Mouse (Mus musculus) hindbrain, embryonic 16.5 days (tissue): ENCODE data around the gene Kif17. TPM values are rescaled to one million over a fixed set of nuclear protein-coding genes. Genes with fewer than 3 reads are reported as not detected.
A peak's percentile ranks its signal among the peaks of the same experiment; 100 is the strongest.
"Not testable (repeated sequence)": the region's sequence is repeated elsewhere in the genome, so short reads cannot be mapped to it uniquely, and the experiment has no call there.

Experiments
- ATAC-seq: fragments of 200-750 bp; cut with Nextera tagmentation; 2 replicates; pipeline ENCODE4 v1.8.0; 2017; ENCODE audit warnings: moderate TSS enrichment, moderate library complexity
- H3K27ac ChIP-seq: fragments of 300-500 bp; sonication (generic); 2 replicates; pipeline ENCODE4 v1.5.1; 2014; ENCODE audit warnings: low read depth, mild to moderate bottlenecking, control low read depth, low read length, moderate library complexity
- H3K27me3 ChIP-seq: fragments of 300-500 bp; sonication (generic); replicated peaks from 2 replicates; pipeline ENCODE4 v1.6.1; 2014; ENCODE audit warnings: low read length; ENCODE audit not compliant: control insufficient read depth, insufficient read depth
- H3K36me3 ChIP-seq: fragments of 300-500 bp; sonication (generic); 2 replicates; pipeline ENCODE4 v1.6.1; 2014; ENCODE audit warnings: mild to moderate bottlenecking, low read length, moderate library complexity, mixed read lengths; ENCODE audit not compliant: control insufficient read depth, insufficient read depth
- H3K4me1 ChIP-seq: fragments of 300-500 bp; sonication (generic); 2 replicates; pipeline ENCODE4 v1.6.1; 2014; ENCODE audit warnings: low read depth, low read length; ENCODE audit not compliant: control insufficient read depth, insufficient read depth
- H3K4me2 ChIP-seq: fragments of 300-500 bp; sonication (generic); 2 replicates; pipeline ENCODE4 v1.6.1; 2014; ENCODE audit warnings: mild to moderate bottlenecking, low read length, control low read depth, moderate library complexity
- H3K4me3 ChIP-seq: fragments of 300-500 bp; sonication (generic); 2 replicates; pipeline ENCODE4 v1.5.1; 2014; ENCODE audit warnings: mild to moderate bottlenecking, low read length, control low read depth, moderate library complexity
- H3K9ac ChIP-seq: fragments of 300-500 bp; sonication (generic); 2 replicates; pipeline ENCODE4 v1.6.1; 2014; ENCODE audit warnings: low read depth, mild to moderate bottlenecking, control low read depth, low read length, moderate library complexity
- H3K9me3 ChIP-seq: fragments of 300-500 bp; sonication (generic); 2 replicates; pipeline ENCODE4 v1.6.1; 2014; ENCODE audit warnings: mild to moderate bottlenecking, low read length, moderate library complexity; ENCODE audit not compliant: control insufficient read depth
- WGBS: fragments of 180-500 bp; shearing (Covaris S2); extraction: QIAGEN DNeasy Blood & Tissue Kit; methylation state at CpG from one replicate; pipeline ENCODE4 v1.1.7; 2014; 5-methylcytosine and 5-hydroxymethylcytosine counted together
- polyA plus RNA-seq: library from polyadenylated mRNA; unstranded; fragments of >200 nt; fragmentation: Nextera tagmentation; extraction: Ambion mirVana; gene quantifications from 2 replicates; pipeline ENCODE4 v1.2.1, GENCODE M21; 2015

Gene Kif17
- polyA plus RNA-seq, 1 experiment from 2014 or later = 4.2 TPM

DNA sequence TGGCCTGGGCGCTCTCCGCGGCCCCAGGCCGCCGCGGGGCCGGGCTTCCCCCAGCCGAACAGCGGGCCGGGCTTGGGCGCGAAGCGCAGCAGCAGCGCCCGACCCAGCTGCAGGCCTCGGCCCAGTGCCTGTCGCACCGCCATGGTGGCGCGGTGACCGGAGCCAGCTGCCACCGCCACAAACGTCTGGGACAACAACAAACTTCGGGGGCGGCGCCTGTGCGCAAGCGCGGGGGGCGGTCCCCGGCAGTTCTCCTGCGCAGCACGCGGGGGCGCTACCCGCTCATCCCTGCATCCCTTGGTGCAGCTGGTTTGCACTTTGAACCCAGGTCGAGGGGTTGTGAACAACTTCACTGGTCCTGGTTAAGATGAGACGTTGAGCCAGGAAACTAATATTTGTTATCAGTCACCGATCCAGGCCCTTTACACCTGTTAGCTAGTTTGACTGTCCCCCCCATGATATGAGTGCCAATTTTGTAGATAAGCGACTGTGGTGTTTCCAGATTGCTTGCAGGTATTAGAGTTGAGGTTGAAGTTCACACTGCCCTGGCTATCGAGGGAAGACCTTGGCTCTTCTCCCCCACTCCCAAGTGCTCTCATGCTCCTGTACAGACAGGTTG is 76.0 kb downstream of the Kif17 start, which contains the start of gene Pink1:
Gene Pink1, minus strand, starts transcription at position 231 of the 619 bp plus-strand sequence.
- H3K4me2 ChIP-seq = peak within 1 kb of the TSS; percentile 69
- 5% methylated on average over 37 of the region's 41 CpGs for WGBS
- peak; percentile 71 for ATAC-seq
- H3K4me3 ChIP-seq = peak within 1 kb of the TSS; percentile 84
- peak within 1 kb of the TSS; percentile 93 for H3K27ac ChIP-seq
- H3K36me3 ChIP-seq = no peaks in the 10 kb centered on the region
- peaks cover 19% of the 10 kb centered on the region for H3K4me1 ChIP-seq
- no peaks in the 10 kb centered on the region for H3K27me3 ChIP-seq
- peak within 1 kb of the TSS; percentile 81 for H3K9ac ChIP-seq
- H3K9me3 ChIP-seq = no peaks in the 10 kb centered on the region

GRCm38 (mm10) chr4:138327155-138327554 is 76.9 kb downstream of the Kif17 start:
- H3K9me3 ChIP-seq, H3K27ac ChIP-seq, H3K36me3 ChIP-seq, H3K4me3 ChIP-seq, ATAC-seq, H3K4me2 ChIP-seq, H3K9ac ChIP-seq, H3K27me3 ChIP-seq: not testable (repeated sequence)
- peaks cover 19% of the 10 kb centered on the region for H3K4me1 ChIP-seq
- 60% methylated on average over 7 of the region's 12 CpGs for WGBS

GRCm38 (mm10) chr4:138327891-138328470 is 77.7 kb downstream of the Kif17 start:
- H3K36me3 ChIP-seq = no peaks in the 10 kb centered on the region
- no peaks in the 10 kb centered on the region for H3K9me3 ChIP-seq
- peak overlapping the region; percentile 17; the same call in 1 of the 2 replicates for H3K4me3 ChIP-seq
- H3K4me1 ChIP-seq = peaks cover 18% of the 10 kb centered on the region
- no peaks in the 10 kb centered on the region for H3K27me3 ChIP-seq
- 65% methylated on average over 7 of the region's 7 CpGs for WGBS
- H3K4me2 ChIP-seq = peak overlapping the region; percentile 44
- H3K27ac ChIP-seq = no peak overlapping the region
- ATAC-seq = no peak
- no peak overlapping the region for H3K9ac ChIP-seq

DNA sequence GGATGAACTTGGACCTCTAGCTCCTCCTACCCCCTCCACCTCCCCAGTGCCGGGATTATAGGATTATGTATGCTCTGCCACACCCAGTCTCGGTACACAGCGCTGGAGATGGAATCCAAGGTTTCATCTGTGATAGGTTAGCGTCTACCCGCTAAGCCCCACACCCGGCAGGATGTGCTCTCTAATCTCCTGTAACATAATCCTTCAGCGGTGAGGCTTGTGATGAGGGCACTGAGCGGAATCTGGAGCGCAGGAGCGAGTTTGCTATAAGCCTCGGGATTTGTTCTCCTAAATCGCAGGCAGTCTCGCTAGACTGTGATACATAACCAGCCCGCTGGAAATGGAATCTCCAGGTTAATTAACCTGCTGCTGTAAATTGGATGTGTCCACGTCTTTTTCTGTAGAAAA is 80.0 kb downstream of the Kif17 start:
- Histone ChIP-seq H3K4me2 (0 out of 2 replicates have a peak overlapping the region, but pooled peaks have one; percentile 10), H3K4me1 (peaks cover 1% of the 10 kb centered on the region), H3K9ac (no peak overlapping the region), H3K27ac (no peak overlapping the region), H3K36me3 (no peaks in the 10 kb centered on the region), H3K9me3 (no peaks in the 10 kb centered on the region), H3K27me3 (no peaks in the 10 kb centered on the region), H3K4me3 (no peak overlapping the region)
- ATAC-seq = no peak
- 31% methylated on average over 15 of the region's 15 CpGs for WGBS

DNA sequence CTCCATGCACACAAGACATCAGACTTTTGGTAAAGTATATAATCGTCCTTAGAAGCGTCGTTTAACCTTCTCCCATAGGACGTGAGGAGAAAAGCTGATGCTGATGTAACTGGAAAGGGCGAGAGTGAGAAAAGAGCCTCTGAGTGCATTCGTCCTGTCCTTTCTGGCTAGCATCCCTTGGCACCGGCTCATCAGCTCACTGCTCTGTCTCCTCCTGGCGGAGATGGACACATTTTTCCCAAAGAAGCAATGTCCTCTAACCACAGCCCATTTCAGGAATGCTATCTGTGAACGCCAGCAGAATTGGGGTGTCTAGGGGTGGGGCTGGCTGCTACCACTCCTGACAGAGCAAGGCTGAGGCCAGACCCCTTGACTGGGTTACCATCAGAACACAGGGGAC is 81.4 kb downstream of the Kif17 start:
- Histone ChIP-seq H3K27me3 (no peaks in the 10 kb centered on the region), H3K9me3 (no peaks in the 10 kb centered on the region), H3K4me2 (no peak overlapping the region), H3K36me3 (no peaks in the 10 kb centered on the region), H3K9ac (no peak overlapping the region), H3K27ac (no peak overlapping the region), H3K4me3 (no peak overlapping the region), H3K4me1 (no peaks in the 10 kb centered on the region)
- ATAC-seq = no peak
- 76% methylated on average over 9 of the region's 9 CpGs for WGBS

DNA sequence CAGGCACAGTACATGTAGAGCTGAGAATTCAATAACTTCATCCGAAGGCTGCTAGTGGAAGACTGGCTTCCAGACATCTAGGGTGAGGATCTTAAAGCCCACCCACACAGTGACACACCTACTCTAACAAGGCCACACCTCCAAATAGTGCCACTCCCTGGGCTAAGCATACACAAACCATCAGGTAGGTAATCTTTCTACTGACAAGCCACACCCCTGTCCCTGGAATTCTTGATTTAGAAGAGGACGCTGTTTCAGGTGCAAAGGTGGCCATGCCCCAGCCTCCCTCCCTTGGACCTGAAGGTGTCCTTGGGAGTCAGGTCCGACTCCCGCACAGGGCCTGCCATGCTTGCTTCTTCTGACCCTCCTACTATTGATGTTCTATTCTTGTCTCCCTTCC is 82.9 kb downstream of the Kif17 start:
- Histone ChIP-seq H3K4me2 (no peak overlapping the region), H3K27ac (no peak overlapping the region), H3K36me3 (no peaks in the 10 kb centered on the region), H3K4me3 (no peak overlapping the region), H3K9ac (no peak overlapping the region), H3K9me3 (no peaks in the 10 kb centered on the region), H3K4me1 (no peaks in the 10 kb centered on the region), H3K27me3 (no peaks in the 10 kb centered on the region)
- WGBS = 87% methylated on average over 4 of the region's 4 CpGs
- ATAC-seq = no peak

GRCm38 (mm10) chr4:138335036-138335435 is 84.8 kb downstream of the Kif17 start:
- H3K9me3 ChIP-seq = no peaks in the 10 kb centered on the region
- ATAC-seq = no peak
- H3K36me3 ChIP-seq = no peaks in the 10 kb centered on the region
- H3K27me3 ChIP-seq = no peaks in the 10 kb centered on the region
- 75% methylated on average over 12 of the region's 12 CpGs for WGBS
- no peaks in the 10 kb centered on the region for H3K4me1 ChIP-seq
- H3K9ac ChIP-seq = no peak overlapping the region
- no peak overlapping the region for H3K27ac ChIP-seq
- H3K4me3 ChIP-seq = no peak overlapping the region
- no peak overlapping the region for H3K4me2 ChIP-seq

- WGBS = 88% methylated on average over 6 of the region's 6 CpGs
- Histone ChIP-seq H3K27ac (no peak overlapping the region), H3K36me3 (no peaks in the 10 kb centered on the region), H3K9me3 (no peaks in the 10 kb centered on the region), H3K4me2 (no peak overlapping the region), H3K9ac (no peak overlapping the region), H3K27me3 (no peaks in the 10 kb centered on the region), H3K4me1 (no peaks in the 10 kb centered on the region), H3K4me3 (no peak overlapping the region)
- ATAC-seq = no peak
Observed at GRCm38 (mm10) chr4:138335648-138336047, 85.4 kb downstream of the Kif17 start.

DNA sequence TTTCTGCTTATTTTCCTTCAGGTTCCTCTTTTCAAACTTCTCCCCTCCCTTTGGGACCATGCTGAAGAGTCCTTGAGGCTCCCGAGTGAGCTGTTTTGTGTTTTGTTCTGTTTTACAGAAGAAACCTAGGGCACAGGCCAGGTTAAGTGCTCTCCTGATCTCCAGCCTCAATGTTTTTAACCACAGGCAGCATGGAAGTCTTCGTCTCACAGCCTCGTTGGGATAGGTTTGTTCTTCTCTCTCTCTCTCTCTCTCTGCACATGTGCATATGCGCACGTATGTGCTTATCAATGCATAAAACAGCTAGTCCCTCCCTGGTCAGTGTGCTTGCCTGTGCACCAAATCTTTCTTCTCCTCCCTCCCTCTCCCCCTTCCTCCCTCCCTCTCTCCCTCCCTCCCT is 86.6 kb downstream of the Kif17 start:
- H3K36me3 ChIP-seq = no peaks in the 10 kb centered on the region
- WGBS = 72% methylated on average over 5 of the region's 5 CpGs
- no peak overlapping the region for H3K4me3 ChIP-seq
- no peak overlapping the region for H3K4me2 ChIP-seq
- no peak overlapping the region for H3K27ac ChIP-seq
- no peak overlapping the region for H3K9ac ChIP-seq
- H3K27me3 ChIP-seq = no peaks in the 10 kb centered on the region
- no peak for ATAC-seq
- H3K4me1 ChIP-seq = no peaks in the 10 kb centered on the region
- H3K9me3 ChIP-seq = no peaks in the 10 kb centered on the region
